Mouse (Mus musculus): ENCODE results near the gene Tbc1d23. TPM values are rescaled to one million over a fixed set of nuclear protein-coding genes. Genes with fewer than 3 reads are reported as not detected.
A peak's percentile ranks its signal among the peaks of the same experiment; 100 is the strongest.

Gene Tbc1d23
- polyA plus RNA-seq, 1 experiment = 17.2 TPM

GRCm38 (mm10) chr16:57157728-57158127 is 73.6 kb downstream of the Tbc1d23 start:
- Histone ChIP-seq H3K27ac (replicated peaks; ENCODE audit: low read depth, low read length) (no peak overlapping the region), H3K4me1 (ENCODE audit: control insufficient read depth, insufficient read depth, insufficient read length, low read length) (no peaks in the 10 kb centered on the region), H3K4me3 (ENCODE audit: insufficient read depth, low read depth, low read length) (no peak overlapping the region)

GRCm38 (mm10) chr16:57157076-57157475 is 74.2 kb downstream of the Tbc1d23 start:
- Histone ChIP-seq H3K4me3 (ENCODE audit: insufficient read depth, low read depth, low read length) (no peak overlapping the region), H3K27ac (replicated peaks; ENCODE audit: low read depth, low read length) (no peak overlapping the region), H3K4me1 (ENCODE audit: control insufficient read depth, insufficient read depth, insufficient read length, low read length) (no peaks in the 10 kb centered on the region)

- Histone ChIP-seq H3K4me1 (ENCODE audit: control insufficient read depth, insufficient read depth, insufficient read length, low read length) (no peaks in the 10 kb centered on the region), H3K4me3 (ENCODE audit: insufficient read depth, low read depth, low read length) (no peak overlapping the region), H3K27ac (replicated peaks; ENCODE audit: low read depth, low read length) (no peak overlapping the region)
Observed at GRCm38 (mm10) chr16:57155899-57156298, 75.4 kb downstream of the Tbc1d23 start.

DNA sequence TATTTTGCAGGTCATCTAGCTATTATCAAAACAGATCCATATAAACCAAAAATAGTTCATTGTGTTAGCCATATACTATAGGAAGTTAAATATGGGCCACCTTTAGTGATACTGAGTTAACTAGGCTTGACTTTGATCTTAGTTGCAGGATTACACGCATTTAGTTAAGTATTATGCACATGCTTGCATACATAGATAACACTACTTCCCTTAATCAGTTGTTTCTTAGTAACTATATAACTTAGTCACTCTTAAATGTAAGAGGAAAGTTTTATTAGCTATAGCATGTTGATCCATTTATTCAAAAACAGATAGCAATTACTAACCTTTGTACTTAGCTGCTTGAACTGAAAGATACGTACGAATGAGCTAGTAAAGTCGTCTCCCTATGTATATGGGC is 79.9 kb downstream of the Tbc1d23 start:
- Histone ChIP-seq H3K27ac (replicated peaks; ENCODE audit: low read depth, low read length) (no peak overlapping the region), H3K4me1 (ENCODE audit: control insufficient read depth, insufficient read depth, insufficient read length, low read length) (no peaks in the 10 kb centered on the region), H3K4me3 (ENCODE audit: insufficient read depth, low read depth, low read length) (no peak overlapping the region)

DNA sequence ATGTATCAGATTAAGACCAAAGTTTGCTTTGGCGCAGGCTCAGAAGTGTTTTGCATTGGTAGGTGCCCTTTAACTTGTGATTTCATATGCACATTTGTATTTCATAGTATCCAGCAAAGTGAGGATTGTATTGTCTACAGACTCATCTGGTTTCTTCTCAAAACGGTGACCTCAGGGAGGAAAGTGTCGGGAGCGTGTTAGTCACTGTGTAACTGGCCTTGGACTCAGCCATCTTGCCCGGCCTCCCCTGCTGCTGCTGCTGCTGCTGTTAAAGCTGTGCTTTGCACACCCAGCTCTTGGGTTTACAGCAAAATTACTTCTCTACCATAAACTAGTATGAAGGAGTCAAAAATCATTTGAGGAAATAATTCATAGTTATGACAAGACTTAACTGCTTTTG is 86.6 kb downstream of the Tbc1d23 start:
- no peak overlapping the region for H3K4me3 ChIP-seq (ENCODE audit: insufficient read depth, low read depth, low read length)
- no peak overlapping the region for H3K27ac ChIP-seq (replicated peaks; ENCODE audit: low read depth, low read length)
- no peaks in the 10 kb centered on the region for H3K4me1 ChIP-seq (ENCODE audit: control insufficient read depth, insufficient read depth, insufficient read length, low read length)

DNA sequence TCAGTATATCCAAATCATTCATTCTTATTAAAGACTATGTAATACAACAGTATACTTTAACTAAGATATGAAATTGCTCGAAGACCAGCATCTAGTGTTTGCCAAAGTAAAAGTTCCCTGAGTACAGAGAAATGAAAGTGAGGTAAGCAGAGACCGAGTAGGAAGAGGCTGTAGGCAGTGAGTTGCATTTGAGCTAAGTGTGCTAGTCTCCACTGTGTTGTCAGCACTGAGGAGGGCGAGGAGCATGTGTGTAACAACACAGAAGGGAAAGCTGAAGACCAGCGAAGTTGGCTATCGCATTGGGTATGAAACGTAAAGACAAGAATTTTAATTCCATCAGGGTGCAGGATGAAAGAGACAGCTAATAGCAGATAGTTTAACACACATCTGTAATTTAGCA is 97.7 kb downstream of the Tbc1d23 start:
- Histone ChIP-seq H3K27ac (replicated peaks; ENCODE audit: low read depth, low read length) (no peak overlapping the region), H3K4me1 (ENCODE audit: control insufficient read depth, insufficient read depth, insufficient read length, low read length) (peaks cover 10% of the 10 kb centered on the region; the same call in 1 of the 2 replicates), H3K4me3 (ENCODE audit: insufficient read depth, low read depth, low read length) (no peak overlapping the region)

DNA sequence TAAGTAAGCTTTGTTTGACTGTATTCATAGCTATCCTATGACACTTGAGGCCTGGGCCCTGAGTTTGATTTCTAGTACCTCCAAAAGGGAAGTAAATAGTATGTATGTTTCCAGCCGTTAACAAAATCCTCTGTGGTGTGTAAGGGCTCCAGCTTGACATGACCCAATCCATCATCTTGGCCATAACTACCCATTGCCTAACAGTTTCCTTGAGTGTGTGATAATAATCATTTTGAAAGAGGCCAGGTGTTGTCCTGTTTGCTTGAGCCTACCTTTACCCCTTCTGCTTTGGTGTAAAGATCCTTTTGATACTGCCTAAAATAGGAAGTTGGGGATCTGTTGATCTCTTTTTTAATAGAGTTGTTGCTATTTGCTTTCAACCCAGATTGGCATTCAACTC is 99.0 kb downstream of the Tbc1d23 start:
- H3K4me3 ChIP-seq (ENCODE audit: insufficient read depth, low read depth, low read length) = no peak overlapping the region
- no peak overlapping the region for H3K27ac ChIP-seq (replicated peaks; ENCODE audit: low read depth, low read length)
- peaks cover 10% of the 10 kb centered on the region for H3K4me1 ChIP-seq (ENCODE audit: control insufficient read depth, insufficient read depth, insufficient read length, low read length)

DNA sequence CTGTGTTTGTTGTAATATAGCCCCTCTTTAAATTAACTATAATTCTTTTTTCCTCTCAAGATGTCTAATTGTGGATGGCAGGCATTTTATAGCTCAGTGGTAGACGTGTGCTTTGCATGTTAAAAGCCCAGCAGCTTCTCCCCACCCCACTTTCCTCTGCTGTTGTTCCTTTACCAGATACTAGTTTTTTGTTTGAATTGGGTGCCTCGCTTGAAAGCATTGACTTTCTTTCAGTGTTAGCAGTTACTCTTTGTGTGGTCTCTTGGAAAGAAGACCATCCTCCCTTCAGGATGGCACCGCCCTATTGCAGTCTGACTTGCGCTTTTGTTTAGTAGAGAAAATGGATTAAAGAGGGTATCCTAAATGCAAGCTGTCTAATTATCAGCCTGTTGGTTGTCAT is 99.8 kb downstream of the Tbc1d23 start:
- H3K4me3 ChIP-seq (ENCODE audit: insufficient read depth, low read depth, low read length) = no peak overlapping the region
- no peak overlapping the region for H3K27ac ChIP-seq (replicated peaks; ENCODE audit: low read depth, low read length)
- H3K4me1 ChIP-seq (ENCODE audit: control insufficient read depth, insufficient read depth, insufficient read length, low read length) = peaks cover 10% of the 10 kb centered on the region

GRCm38 (mm10) chr16:57130752-57131400 is 100.4 kb downstream of the Tbc1d23 start:
- peaks cover 12% of the 10 kb centered on the region for H3K4me1 ChIP-seq (ENCODE audit: control insufficient read depth, insufficient read depth, insufficient read length, low read length)

GRCm38 (mm10) chr16:57127825-57128224 is 103.5 kb downstream of the Tbc1d23 start:
- H3K4me3 ChIP-seq (ENCODE audit: insufficient read depth, low read depth, low read length) = no peak overlapping the region
- H3K27ac ChIP-seq (replicated peaks; ENCODE audit: low read depth, low read length) = no peak overlapping the region

More at GRCm38 (mm10) chr16:57130752-57131400, 100.4 kb downstream of the Tbc1d23 start:
- Histone ChIP-seq H3K4me3 (ENCODE audit: insufficient read depth, low read depth, low read length) (no peak overlapping the region), H3K27ac (replicated peaks; ENCODE audit: low read depth, low read length) (no peak overlapping the region)

DNA sequence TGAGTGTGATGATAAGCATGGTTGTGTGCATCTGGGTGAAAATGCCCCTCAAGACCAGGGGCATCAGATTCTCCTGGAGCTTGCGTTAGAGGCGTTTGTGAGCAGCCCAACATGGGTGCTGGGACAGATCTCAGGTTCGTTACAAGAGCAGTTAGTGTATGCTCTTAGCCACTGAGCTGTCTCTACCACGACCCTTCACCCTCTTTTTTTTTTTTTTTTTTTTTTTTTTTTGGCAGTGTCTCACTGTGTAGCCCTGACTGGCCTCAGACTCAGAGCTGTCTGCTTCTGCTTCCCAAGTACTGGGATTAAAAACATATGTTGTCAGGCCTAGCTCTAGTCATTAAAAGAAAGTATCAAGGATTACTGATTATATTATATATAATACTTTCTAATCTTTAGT is 105.0 kb downstream of the Tbc1d23 start:
- Histone ChIP-seq H3K4me1 (ENCODE audit: control insufficient read depth, insufficient read depth, insufficient read length, low read length) (peaks cover 14% of the 10 kb centered on the region), H3K4me3 (ENCODE audit: insufficient read depth, low read depth, low read length) (no peak overlapping the region), H3K27ac (replicated peaks; ENCODE audit: low read depth, low read length) (peak overlapping the region; percentile 35; the same call in 1 of the 2 replicates)

More at GRCm38 (mm10) chr16:57127825-57128224, 103.5 kb downstream of the Tbc1d23 start:
- peaks cover 18% of the 10 kb centered on the region for H3K4me1 ChIP-seq (ENCODE audit: control insufficient read depth, insufficient read depth, insufficient read length, low read length)

DNA sequence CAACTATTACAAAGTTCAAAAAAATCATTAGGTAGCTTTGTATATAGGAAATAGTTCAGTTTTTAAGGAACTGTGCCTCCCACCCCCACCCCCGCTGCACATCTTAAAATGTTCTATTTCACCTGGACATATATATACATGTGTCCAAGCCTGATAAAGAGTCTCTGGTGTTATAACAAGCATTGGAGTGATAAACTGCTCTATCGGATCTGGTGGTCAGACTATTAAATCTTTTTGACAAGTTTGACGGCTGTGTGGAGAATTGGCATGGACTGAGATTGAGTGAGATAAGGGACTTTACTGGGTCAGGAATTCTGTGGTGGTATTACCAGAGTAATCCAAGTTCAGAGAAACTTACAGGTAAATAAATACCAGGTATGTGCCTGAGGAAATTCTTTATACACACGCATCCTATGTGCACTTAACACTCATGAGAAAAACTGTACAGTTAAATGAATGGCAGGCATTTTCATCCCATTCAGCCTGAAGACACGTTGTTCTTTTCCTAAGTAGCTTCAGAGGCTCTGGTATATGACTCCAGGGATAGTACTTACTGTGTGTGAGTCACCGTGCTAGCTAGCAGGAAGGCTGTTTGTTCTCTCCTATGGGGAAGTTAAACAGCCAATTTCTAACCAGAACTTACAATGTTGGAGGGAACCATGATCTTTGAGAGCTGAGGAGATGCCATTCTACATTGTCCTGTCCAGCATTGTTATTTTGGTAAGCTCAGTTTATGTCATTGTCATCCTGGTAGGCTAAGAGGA is 108.4 kb downstream of the Tbc1d23 start:
- Histone ChIP-seq H3K4me3 (ENCODE audit: insufficient read depth, low read depth, low read length) (peak overlapping the region; percentile 92), H3K27ac (replicated peaks; ENCODE audit: low read depth, low read length) (peak overlapping the region; percentile 86; the same call in 1 of the 2 replicates), H3K4me1 (ENCODE audit: control insufficient read depth, insufficient read depth, insufficient read length, low read length) (peaks cover 8% of the 10 kb centered on the region)

DNA sequence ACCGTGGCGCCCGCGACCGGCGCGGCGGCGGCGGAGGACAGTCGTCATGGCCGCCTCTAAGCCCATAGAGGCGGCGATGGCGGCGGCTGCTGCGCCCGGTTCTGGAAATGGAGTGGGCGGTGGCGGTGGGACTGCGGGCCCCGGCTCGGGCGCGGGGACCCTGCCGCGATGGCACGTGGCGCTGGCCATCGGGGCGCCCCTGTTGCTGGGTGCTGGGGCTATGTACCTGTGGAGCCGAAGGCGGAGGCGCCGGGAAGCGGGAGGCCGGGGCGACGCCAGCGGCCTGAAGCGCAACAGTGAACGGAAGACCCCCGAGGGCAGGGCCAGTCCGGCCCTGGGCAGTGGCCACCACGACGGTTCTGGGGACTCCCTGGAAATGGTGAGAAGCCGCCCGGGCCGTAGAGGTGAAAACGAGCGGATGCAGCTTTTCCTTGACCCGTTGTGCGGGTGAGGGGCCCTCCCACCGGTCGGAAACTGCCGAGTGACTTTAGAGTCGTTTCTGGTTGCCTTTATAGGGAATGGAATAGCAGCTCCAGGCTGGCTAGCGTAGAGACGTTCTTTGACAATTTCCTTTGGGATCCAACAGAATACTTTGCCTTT is 109.4 kb downstream of the Tbc1d23 start:
- H3K4me1 ChIP-seq (ENCODE audit: control insufficient read depth, insufficient read depth, insufficient read length, low read length) = peaks cover 8% of the 10 kb centered on the region
- H3K4me3 ChIP-seq (ENCODE audit: insufficient read depth, low read depth, low read length) = peak overlapping the region; percentile 92
- peak overlapping the region; percentile 86 for H3K27ac ChIP-seq (replicated peaks; ENCODE audit: low read depth, low read length)

- H3K27ac ChIP-seq (replicated peaks; ENCODE audit: low read depth, low read length) = peak within 1 kb of the TSS; percentile 87
- H3K4me1 ChIP-seq (ENCODE audit: control insufficient read depth, insufficient read depth, insufficient read length, low read length) = peaks cover 8% of the 10 kb centered on the region
- H3K4me3 ChIP-seq (ENCODE audit: insufficient read depth, low read depth, low read length) = peak within 1 kb of the TSS; percentile 92
Observed at GRCm38 (mm10) chr16:57120913-57121815, 110.1 kb downstream of the Tbc1d23 start, which contains the start of gene Tomm70a. Tomm70a (plus strand) TSS chr16:57121703.
